Mouse (Mus musculus): ENCODE data around the gene Nup210. TPM values are rescaled to one million over a fixed set of nuclear protein-coding genes. Genes with fewer than 3 reads are reported as not detected.

Gene Nup210
- polyA plus RNA-seq, 1 experiment = 28.9 TPM

- WGBS = 34% methylated on average over 4 of the region's 4 CpGs
- Histone ChIP-seq H3K27me3 (ENCODE audit: control insufficient read depth, insufficient read depth, low read length) (no peaks in the 10 kb centered on the region), H3K4me3 (ENCODE audit: low read depth, low read length) (no peak overlapping the region), H3K36me3 (ENCODE audit: control insufficient read depth, insufficient read depth, low read length) (peaks cover 5% of the 10 kb centered on the region; the same call in 1 of the 2 replicates), H3K4me1 (ENCODE audit: control insufficient read depth, insufficient read depth, insufficient read length, low read length) (peaks cover 33% of the 10 kb centered on the region), H3K27ac (ENCODE audit: insufficient read depth, low read depth, low read length) (peak overlapping the region; percentile 69)
- TF ChIP-seq POLR2A (IDR thresholded peaks at IDR 0.05; ENCODE audit: low read depth, low read length) (no peak), CTCF (IDR thresholded peaks at IDR 0.05; ENCODE audit: extremely low read depth, insufficient read length, insufficient replicate concordance, low read depth, low read length) (no peak)
Observed at GRCm38 (mm10) chr6:91154685-91155084, 38.1 kb upstream of the Nup210 start.

DNA sequence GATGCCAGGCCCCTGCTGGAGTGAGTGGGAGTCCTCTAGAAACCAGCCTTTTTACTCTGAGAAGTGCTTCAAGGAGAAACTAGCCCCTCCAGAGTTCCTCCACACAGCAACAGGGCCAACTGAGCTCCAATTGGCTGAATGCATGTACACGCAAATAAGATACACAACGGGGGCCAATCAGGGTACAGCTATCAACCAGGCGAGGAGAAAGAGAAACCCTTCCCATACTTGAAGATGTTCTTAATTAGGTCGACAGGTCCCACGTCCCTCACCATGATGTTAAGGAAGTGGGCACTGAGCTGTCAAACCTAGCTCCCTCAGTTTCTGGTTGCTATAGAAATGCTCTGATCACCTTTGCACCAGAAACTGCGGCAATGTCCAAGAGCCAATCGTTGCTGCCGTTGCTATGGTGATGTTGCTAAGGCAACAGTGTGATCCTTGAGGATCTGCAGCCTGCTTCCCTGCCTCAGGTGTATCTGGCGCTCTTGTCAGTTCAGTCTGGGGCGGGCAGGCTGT lies 37.0 kb upstream of the Nup210 start:
- 14% methylated on average over 10 of the region's 10 CpGs for WGBS
- H3K4me3 ChIP-seq (ENCODE audit: low read depth, low read length) = peak overlapping the region; percentile 14; the same call in 1 of the 2 replicates
- no peak overlapping the region for H3K27ac ChIP-seq (ENCODE audit: insufficient read depth, low read depth, low read length)
- H3K4me1 ChIP-seq (ENCODE audit: control insufficient read depth, insufficient read depth, insufficient read length, low read length) = peaks cover 29% of the 10 kb centered on the region
- H3K36me3 ChIP-seq (ENCODE audit: control insufficient read depth, insufficient read depth, low read length) = no peaks in the 10 kb centered on the region
- no peaks in the 10 kb centered on the region for H3K27me3 ChIP-seq (ENCODE audit: control insufficient read depth, insufficient read depth, low read length)
- TF ChIP-seq POLR2A (IDR thresholded peaks at IDR 0.05; ENCODE audit: low read depth, low read length) (no peak), CTCF (IDR thresholded peaks at IDR 0.05; ENCODE audit: extremely low read depth, insufficient read length, insufficient replicate concordance, low read depth, low read length) (no peak)

GRCm38 (mm10) chr6:91152892-91153548 lies 36.4 kb upstream of the Nup210 start:
- 50% methylated on average over 7 of the region's 7 CpGs for WGBS

DNA sequence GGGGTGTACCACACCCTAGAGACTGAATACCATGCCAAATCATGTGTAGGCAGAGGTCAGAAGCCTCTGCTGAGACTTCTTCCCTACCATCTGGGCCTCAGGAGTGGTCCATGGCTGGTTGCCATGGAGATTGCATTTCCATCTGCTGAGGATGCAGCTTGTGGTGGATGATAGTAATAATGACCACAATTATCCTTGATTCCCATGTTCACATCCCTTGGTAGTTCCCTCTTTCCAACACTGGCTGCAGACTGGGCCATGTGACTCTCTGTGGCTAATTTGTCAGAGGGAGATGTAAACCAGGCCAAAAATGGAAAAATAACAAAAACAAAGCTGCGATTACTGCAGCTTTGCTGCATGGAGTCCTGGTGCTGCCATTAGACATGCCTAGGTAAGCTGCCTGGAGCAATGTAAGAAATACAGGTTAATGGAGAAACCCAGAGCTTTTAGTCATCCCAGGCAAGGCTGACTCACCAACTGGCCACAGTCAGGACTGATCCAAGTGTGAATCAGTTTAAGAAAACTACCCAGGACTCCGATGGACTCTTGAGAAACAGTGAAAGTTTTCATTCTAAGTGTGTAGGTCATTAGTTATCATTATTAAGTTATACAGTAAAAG lies 30.6 kb upstream of the Nup210 start:
- Histone ChIP-seq H3K36me3 (ENCODE audit: control insufficient read depth, insufficient read depth, low read length) (no peaks in the 10 kb centered on the region), H3K4me3 (ENCODE audit: low read depth, low read length) (no peak overlapping the region), H3K27me3 (ENCODE audit: control insufficient read depth, insufficient read depth, low read length) (no peaks in the 10 kb centered on the region), H3K4me1 (ENCODE audit: control insufficient read depth, insufficient read depth, insufficient read length, low read length) (peaks cover 8% of the 10 kb centered on the region; the same call in 1 of the 2 replicates), H3K27ac (ENCODE audit: insufficient read depth, low read depth, low read length) (no peak overlapping the region)
- TF ChIP-seq POLR2A (IDR thresholded peaks at IDR 0.05; ENCODE audit: low read depth, low read length) = no peak
- no peak for TF ChIP-seq CTCF (IDR thresholded peaks at IDR 0.05; ENCODE audit: extremely low read depth, insufficient read length, insufficient replicate concordance, low read depth, low read length)
- 79% methylated on average over 2 of the region's 2 CpGs for WGBS

More at GRCm38 (mm10) chr6:91152892-91153548, 36.4 kb upstream of the Nup210 start:
- H3K36me3 ChIP-seq (ENCODE audit: control insufficient read depth, insufficient read depth, low read length) = no peaks in the 10 kb centered on the region
- no peak overlapping the region for H3K27ac ChIP-seq (ENCODE audit: insufficient read depth, low read depth, low read length)
- no peaks in the 10 kb centered on the region for H3K27me3 ChIP-seq (ENCODE audit: control insufficient read depth, insufficient read depth, low read length)
- H3K4me1 ChIP-seq (ENCODE audit: control insufficient read depth, insufficient read depth, insufficient read length, low read length) = peaks cover 27% of the 10 kb centered on the region
- H3K4me3 ChIP-seq (ENCODE audit: low read depth, low read length) = no peak overlapping the region
- no peak for TF ChIP-seq POLR2A (IDR thresholded peaks at IDR 0.05; ENCODE audit: low read depth, low read length)
- no peak for TF ChIP-seq CTCF (IDR thresholded peaks at IDR 0.05; ENCODE audit: extremely low read depth, insufficient read length, insufficient replicate concordance, low read depth, low read length)

DNA sequence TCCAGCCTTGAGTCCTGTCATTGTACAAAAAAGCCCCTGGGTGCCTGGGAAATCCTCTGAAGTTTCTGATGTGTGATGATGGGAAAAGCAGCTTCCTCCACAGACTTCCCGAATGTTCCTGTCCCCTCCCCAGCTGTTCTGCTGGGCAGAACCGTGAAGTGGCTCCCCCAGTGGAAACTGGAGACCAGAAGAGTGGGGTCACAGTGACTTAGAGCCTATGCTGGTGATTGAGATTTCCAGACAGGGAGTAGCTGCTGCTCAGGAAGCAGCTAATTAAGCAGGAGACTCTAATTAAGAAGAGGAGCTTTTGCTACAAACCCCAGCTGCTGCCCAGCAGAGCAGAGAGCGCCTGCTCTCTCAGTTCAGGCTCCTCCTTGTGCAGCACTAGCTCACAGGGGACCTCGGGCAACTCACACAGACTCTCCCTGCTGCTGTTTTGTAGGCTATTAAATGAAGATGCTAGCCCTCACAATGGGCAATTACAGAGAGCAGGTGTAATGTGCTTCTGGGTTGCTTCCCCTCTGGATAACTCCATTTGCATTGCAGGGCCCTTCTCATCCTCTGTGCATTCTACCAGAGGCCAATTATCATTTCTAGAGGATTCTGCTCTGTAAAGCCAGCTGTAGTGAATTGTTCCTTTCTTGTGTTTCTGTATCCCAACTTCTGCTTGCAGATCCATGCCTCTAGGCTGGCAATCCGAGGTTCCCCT lies 30.0 kb upstream of the Nup210 start:
- Histone ChIP-seq H3K27ac (ENCODE audit: insufficient read depth, low read depth, low read length) (no peak overlapping the region), H3K4me1 (ENCODE audit: control insufficient read depth, insufficient read depth, insufficient read length, low read length) (peaks cover 8% of the 10 kb centered on the region; the same call in 1 of the 2 replicates), H3K36me3 (ENCODE audit: control insufficient read depth, insufficient read depth, low read length) (no peaks in the 10 kb centered on the region), H3K27me3 (ENCODE audit: control insufficient read depth, insufficient read depth, low read length) (no peaks in the 10 kb centered on the region), H3K4me3 (ENCODE audit: low read depth, low read length) (no peak overlapping the region)
- no peak for TF ChIP-seq POLR2A (IDR thresholded peaks at IDR 0.05; ENCODE audit: low read depth, low read length)
- no peak for TF ChIP-seq CTCF (IDR thresholded peaks at IDR 0.05; ENCODE audit: extremely low read depth, insufficient read length, insufficient replicate concordance, low read depth, low read length)
- 65% methylated on average over 5 of the region's 5 CpGs for WGBS

DNA sequence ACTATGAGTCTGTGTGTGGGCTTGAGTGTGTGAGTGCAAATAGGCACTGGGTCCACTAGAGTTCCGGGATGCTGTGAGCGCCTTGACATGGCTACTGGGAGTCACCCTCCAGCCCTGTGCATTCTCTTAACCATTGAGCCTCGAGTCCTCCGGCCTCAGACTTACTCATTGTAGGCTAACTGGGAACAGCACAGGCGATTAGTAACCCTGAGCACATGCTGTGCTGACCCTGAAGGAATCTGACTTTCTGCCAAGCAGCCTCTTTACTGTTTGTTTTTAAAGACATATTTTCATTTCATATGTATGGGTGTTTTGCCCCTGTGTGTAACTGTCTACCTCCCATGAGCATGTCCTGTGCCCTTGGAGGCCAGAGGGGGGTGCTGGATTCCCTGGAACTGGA lies 28.9 kb upstream of the Nup210 start:
- H3K36me3 ChIP-seq (ENCODE audit: control insufficient read depth, insufficient read depth, low read length) = no peaks in the 10 kb centered on the region
- H3K27ac ChIP-seq (ENCODE audit: insufficient read depth, low read depth, low read length) = no peak overlapping the region
- H3K4me1 ChIP-seq (ENCODE audit: control insufficient read depth, insufficient read depth, insufficient read length, low read length) = peaks cover 8% of the 10 kb centered on the region; the same call in 1 of the 2 replicates
- no peak overlapping the region for H3K4me3 ChIP-seq (ENCODE audit: low read depth, low read length)
- H3K27me3 ChIP-seq (ENCODE audit: control insufficient read depth, insufficient read depth, low read length) = no peaks in the 10 kb centered on the region
- no peak for TF ChIP-seq CTCF (IDR thresholded peaks at IDR 0.05; ENCODE audit: extremely low read depth, insufficient read length, insufficient replicate concordance, low read depth, low read length)
- TF ChIP-seq POLR2A (IDR thresholded peaks at IDR 0.05; ENCODE audit: low read depth, low read length) = no peak
- 67% methylated on average over 5 of the region's 5 CpGs for WGBS

Data from small intestine, adult 2 months (tissue).